Mouse (Mus musculus) cerebellum, postnatal 36 days (tissue): ENCODE results near the gene Il1rl2.

ENCODE experiments used
- DNase-seq, 2 experiments: peaks; one replicate each; pipeline ENCODE4 v3.0.0; 2021 to 2022; ENCODE audit warnings: mixed read lengths in 2 of 2

Il1rl2 gene

DNA sequence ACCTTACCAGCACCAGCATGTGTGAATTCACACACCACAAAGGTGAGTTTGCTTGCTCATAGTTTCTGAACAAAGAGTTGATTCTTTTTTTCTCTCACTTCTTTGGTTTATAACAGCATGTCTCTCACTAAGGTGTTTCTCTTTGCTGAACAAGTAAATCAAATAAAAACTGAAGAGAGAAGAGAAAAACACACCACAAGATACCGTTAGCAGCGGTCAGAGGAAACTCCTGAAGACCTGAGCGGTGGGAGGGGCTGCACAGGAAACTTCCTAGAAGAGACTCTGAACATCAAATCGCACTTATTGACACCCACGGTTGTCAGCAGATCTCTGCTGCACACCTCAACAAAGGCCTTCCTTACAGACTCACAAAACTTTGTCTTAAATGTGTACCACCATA, 58.4 kb downstream of the Il1rl2 start:
- no peak for DNase-seq

DNA sequence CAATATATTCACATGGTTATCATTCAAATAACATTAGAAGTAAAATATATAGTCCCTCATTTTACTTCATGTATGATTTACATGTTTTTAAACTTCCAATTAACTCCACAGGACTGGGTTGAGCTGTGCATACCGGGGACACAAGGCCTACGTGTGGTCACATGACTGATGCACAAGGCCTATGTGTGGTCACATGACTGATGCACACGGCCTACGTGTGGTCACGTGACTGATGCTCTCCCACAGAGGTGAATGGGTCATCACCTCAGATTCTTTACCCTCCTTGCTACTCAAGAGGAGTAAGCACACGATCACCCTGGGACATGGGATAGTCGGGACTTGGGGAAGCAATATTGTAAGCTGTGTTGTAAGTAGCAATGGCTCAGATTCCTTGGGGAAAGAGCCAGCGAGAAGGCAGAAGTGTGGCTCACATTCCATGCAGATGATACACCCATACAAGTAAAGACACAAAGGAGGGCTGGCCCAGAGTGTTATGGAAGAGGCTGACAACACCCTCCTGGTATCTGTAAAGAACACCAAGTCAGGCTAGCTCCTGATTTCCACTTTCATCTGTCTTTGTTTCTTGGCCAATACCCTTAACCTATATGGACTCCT, 60.6 kb downstream of the Il1rl2 start:
- DNase-seq = no peak

DNA sequence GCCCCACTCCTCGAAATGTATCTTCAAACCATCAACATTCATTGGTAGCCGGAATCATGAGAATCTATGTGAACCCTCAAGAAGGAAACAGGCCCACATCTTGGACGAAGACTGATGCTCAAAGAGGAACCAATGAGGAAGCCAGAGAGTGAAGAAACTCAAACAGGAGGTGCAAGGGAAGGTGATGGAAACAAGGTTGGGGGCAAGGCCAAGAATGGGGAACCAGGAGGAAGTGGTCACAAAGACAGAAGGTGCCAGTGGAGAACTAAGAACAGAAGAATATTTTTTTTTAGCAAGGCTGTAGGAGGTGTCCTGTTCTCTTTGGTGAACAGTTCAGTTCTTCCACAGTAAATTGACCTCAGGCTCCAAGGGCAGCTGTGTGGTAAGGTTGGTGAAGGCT, 67.0 kb downstream of the Il1rl2 start:
- DNase-seq = no peak

DNA sequence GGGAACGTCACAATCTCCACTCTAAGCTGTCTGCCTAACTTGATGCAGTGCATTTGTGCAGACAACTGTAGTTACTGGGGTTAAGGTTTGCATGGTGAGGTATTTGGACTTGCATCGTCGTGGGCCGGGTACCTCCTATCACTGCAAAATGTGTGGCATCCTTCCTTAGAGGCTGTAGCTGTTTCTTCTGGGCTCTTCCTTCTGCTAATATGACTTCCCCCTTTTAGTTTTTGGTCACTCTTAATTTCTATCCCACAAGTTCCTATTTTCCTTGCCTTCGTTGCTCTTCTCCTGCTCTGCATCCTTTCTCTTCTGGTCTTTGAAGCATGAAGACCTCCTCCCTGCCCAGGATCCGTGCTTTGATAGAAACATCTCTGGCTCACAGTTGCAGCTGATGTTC, 68.1 kb downstream of the Il1rl2 start:
- DNase-seq = no peak

DNA sequence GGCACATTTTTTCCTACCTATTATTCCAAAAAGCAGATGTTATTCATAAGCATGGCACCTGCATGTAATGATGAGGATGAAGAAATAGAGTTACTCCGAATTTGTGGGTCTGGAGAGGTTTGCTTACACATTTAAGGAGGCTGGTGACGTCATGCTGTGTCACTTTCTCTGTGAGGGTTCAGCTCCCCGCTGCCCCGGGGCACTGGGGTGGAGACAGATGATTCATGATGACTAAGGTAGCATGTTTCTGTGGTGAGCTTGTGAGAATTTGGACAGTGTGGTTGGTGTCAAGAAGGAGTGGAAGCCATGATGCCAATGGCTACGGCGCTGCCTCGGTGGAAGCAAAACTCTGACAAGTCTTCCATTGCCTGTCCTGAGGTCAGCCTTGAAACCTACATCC, 68.8 kb downstream of the Il1rl2 start:
- no peak for DNase-seq

DNA sequence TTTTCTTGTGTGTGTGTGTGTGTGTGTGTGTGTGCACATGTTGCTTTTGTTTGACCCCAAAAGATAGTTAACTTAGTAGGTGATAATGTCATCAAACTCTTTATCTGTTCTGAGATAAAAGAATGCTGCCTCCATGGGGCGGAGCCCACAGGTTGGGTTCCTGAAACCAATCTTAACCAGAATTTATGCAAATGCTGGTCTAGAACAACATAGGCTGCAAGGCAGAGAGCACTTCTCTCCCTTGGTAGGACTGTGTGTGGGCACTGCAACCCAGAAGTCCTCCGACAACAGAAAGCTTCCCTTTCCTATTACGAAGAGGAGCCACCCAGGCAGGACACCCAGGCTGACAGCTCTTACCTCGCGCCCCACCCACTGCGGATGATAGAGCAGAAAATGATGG, 75.2 kb downstream of the Il1rl2 start:
- no peak for DNase-seq

DNA sequence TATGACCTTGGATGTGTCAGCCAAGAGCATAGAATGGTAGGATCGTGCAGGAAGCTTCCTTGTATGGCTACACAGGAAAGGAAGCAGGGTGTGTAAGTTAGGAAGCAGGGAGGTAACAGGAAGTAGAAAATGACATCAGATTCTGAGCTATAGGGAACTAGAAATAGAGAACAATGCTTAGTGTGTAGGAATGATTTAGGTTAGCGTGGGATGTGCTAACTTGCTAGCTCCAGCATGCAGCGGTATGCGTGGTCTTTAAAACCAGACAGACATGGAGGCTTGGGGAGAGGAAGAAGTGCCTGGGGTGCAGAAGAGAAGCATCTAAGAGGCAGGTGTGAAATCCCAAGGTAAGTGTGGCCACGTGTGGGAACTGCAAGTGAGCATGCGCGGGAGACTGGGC, 80.3 kb downstream of the Il1rl2 start:
- no peak for DNase-seq

DNA sequence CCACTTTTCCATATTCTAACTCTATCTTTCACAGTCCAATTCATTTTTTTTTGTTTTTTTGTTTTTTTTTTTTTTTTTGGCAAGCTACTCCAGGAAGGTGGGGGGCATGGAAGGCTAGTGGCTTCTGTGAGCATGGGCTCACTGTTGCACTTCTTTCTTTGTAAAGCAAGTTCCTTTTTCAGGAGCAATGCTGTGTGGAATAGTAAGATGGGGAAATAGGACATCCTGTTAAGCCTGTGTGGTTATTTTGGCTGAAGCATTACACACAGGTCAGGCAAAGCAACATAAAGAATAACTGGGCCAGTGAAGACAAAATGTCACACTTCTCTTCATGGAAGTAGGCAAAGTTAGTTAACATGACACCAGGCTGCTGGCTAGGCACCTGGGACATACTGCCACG, 85.5 kb downstream of the Il1rl2 start:
- no peak for DNase-seq

DNA sequence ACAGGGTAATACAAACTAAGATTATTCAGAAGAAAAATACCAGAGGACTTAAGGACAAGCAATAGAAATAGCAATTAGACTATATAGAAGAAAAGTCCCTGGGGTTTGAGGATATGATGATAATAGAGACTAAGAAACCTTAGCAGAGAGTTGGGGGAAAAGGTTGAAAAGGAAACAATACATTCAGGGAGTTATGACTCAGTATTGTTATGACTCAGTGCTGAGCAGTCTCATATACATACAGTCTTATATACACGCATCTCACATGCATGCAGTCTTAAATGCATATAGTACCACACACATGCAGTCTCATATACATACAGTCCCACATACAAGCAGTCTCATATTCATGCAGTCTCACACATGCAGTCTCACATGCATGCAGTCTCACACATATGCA, 88.6 kb downstream of the Il1rl2 start:
- no peak for DNase-seq

DNA sequence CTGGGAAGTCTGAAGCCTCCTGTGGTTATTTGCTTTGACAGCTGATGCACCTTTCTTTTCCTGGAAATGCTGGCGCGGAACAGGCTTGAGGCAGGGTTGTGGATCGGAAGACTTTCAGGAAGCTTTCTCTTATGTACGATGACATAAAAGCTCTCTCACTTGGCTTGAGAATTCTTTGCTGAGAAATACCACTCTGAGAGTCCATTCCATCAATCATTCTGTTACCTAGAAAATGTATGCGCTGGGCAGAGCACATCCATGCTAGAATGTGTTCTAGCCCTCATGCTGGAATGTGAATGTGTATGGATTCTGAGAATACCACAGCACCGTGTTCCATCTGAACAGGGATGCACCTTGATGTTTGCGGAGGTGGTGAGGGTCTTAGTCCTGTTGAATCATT, 89.9 kb downstream of the Il1rl2 start:
- no peak for DNase-seq

DNA sequence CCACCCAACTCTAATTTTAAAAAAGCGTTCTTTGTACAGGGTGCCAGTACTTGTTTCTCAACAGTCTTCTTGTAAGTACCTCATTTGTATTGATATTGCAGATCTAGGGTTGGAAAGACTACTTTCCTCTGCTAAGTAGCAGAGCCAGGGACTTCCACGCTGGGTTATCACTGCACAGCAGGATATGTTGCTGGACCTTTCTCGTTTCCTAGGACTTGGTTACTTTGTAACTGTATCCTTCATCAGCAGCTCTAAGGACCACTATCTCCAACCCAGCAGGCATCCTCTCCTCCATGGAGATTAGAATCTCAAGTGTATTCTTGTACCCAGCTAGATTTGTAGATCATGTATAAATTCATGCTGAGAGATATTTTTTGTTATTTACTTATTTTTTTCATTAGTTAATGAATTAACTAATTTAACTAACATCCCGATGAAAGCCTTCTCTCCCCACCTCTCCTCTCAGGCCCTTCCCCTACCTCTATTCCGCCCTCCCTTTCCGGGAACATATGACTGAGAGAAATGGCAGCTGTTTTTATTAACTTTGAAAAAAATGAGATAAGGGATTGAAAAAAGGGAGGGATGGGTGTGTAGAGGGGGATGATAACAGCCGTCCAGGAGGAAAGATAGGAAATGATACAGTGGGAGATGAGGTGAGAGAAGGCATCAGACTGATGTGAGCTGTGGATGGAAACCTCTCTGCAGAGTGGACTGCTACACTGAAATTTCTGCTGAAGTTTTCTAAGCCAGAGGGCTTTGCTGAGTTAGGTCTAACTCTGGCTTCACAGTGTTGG, 90.7 kb downstream of the Il1rl2 start:
- no peak for DNase-seq

DNA sequence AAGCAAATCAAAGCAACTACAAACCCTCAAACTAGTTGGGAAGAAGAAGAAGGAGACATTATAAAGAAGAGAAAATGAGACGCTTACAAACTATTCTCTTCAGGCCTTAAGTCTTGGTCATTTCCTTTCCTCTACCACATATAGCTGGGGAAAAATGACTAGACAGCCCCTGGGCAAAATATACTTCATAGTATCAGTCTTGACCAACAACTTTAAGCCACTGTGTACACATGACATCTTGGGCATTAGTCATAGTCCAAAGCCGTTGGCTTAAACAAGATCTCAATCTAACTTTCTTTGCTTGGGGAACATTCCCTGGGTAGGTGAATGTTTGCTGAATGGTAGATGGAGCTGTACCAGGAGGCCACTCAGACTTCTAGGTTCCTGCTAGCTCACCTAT, 92.6 kb downstream of the Il1rl2 start:
- no peak for DNase-seq
